Comparison of ENCODE assay signal across 21 mouse cellular contexts in the genomic region with DNA sequence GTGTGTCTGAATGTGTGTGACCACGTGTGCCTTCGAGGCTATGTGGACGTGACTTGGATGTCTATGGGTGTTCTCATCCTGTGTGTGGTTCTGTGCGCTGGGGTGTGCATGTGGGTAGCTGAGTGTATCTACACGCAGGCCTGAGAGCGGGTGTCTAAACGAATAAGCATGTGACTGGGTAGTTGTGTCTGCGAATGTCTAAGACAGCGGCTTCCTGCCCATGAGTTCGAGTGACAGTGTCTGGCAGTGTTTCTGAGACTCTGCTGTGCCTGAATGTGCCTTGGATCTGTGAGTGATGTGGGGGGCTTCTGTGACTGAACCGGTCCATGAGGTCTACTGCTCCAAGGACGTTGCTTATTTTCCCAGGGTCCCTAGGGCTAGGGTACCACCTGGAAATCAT. TPM values are rescaled to one million over a fixed set of nuclear protein-coding genes. Genes with fewer than 3 reads are reported as not detected.
DNase-seq lines count a peak whose midpoint lies in the region; ATAC-seq lines count a peak whose summit lies in the region.
"Had no signal": no experiment of that assay in that cellular context is flagged by ENCODE, and none has a peak within 500 bp of the region (broad histone marks: within the 10 kb centered on the region; RNA-seq: fewer than 3 reads in every experiment).

No protein-coding gene starts in this region.

- DNase-seq in forebrain, embryonic 11.5 days (ENCODE audit: low spot score), result peak; percentile 55
- DNase-seq in embryo, embryonic 10.5 days (ENCODE audit: low spot score), result peak; percentile 49
- DNase-seq in hindbrain, embryonic 14.5 days (ENCODE audit: low spot score), result no peak
- DNase-seq in thymus, adult 18-20 months, result no peak
- DNase-seq in cerebellum, adult 11 months, result no peak
- DNase-seq: adrenal gland, adult 8-10 months; gastrocnemius, postnatal 36 days; heart, postnatal 4 days; kidney, adult 18-20 months; kidney, postnatal 14 days; layer of hippocampus, adult 9-11 months; lung, postnatal 14 days; right cerebral cortex, postnatal 25 days; thymus, postnatal 25 days had no signal

- no peaks in the 10 kb centered on the region for H3K9me3 ChIP-seq in forebrain, embryonic 11.5 days (ENCODE audit: control insufficient read depth, low read length)
- no peaks in the 10 kb centered on the region for H3K9me3 ChIP-seq in forebrain, embryonic 16.5 days (ENCODE audit: control insufficient read depth, low read length)
- H3K9me3 ChIP-seq in hindbrain, embryonic 14.5 days (ENCODE audit: control insufficient read depth, low read length), result no peaks in the 10 kb centered on the region
- H3K9me3 ChIP-seq in neural tube, embryonic 13.5 days, result no peaks in the 10 kb centered on the region
- H3K9me3 ChIP-seq: embryonic facial prominence, embryonic 13.5 days; heart, embryonic 13.5 days; limb, embryonic 15.5 days had no signal

- H3K4me1 ChIP-seq in forebrain, embryonic 11.5 days (replicated peaks; ENCODE audit: control insufficient read depth, insufficient read depth, low read length), result peaks cover 3% of the 10 kb centered on the region; the same call in 1 of the 2 replicates
- H3K4me1 ChIP-seq in forebrain, embryonic 16.5 days (replicated peaks; ENCODE audit: control insufficient read depth, insufficient read depth, low read length), result peaks cover 16% of the 10 kb centered on the region
- peaks cover 5% of the 10 kb centered on the region; the same call in 1 of the 2 replicates for H3K4me1 ChIP-seq in hindbrain, embryonic 14.5 days (replicated peaks; ENCODE audit: control insufficient read depth, insufficient read depth, low read length)
- H3K4me1 ChIP-seq in neural tube, embryonic 13.5 days (replicated peaks), result peaks cover 92% of the 10 kb centered on the region

- no peak overlapping the region for H3K4me2 ChIP-seq in forebrain, embryonic 11.5 days (ENCODE audit: low read depth, low read length, severe bottlenecking)
- H3K4me2 ChIP-seq in forebrain, embryonic 16.5 days (ENCODE audit: low read length), result no peak overlapping the region
- peak overlapping the region; percentile 27; the same call in 1 of the 2 replicates for H3K4me2 ChIP-seq in hindbrain, embryonic 14.5 days (replicated peaks)
- peak overlapping the region; percentile 33 for H3K4me2 ChIP-seq in neural tube, embryonic 13.5 days
- H3K4me2 ChIP-seq: embryonic facial prominence, embryonic 13.5 days; heart, embryonic 13.5 days; limb, embryonic 15.5 days had no signal

- no peak overlapping the region for H3K27ac ChIP-seq in forebrain, embryonic 11.5 days (ENCODE audit: low read depth, low read length)
- H3K27ac ChIP-seq in forebrain, embryonic 16.5 days (ENCODE audit: low read length), result no peak overlapping the region
- peak overlapping the region; percentile 52 for H3K27ac ChIP-seq in hindbrain, embryonic 14.5 days
- H3K27ac ChIP-seq in neural tube, embryonic 13.5 days (replicated peaks), result peak overlapping the region; percentile 74
- H3K27ac ChIP-seq: embryonic facial prominence, embryonic 13.5 days; heart, embryonic 13.5 days; limb, embryonic 15.5 days; stomach, postnatal 0 days had no signal

- WGBS in forebrain, embryonic 11.5 days, result 2% methylated on average over 12 of the region's 12 CpGs
- 1% methylated on average over 12 of the region's 12 CpGs for WGBS in forebrain, embryonic 16.5 days
- 1% methylated on average over 12 of the region's 12 CpGs for WGBS in hindbrain, embryonic 14.5 days
- 1% methylated on average over 12 of the region's 12 CpGs for WGBS in neural tube, embryonic 13.5 days

- ATAC-seq in forebrain, embryonic 11.5 days (replicated peaks; ENCODE audit: low FRiP score), result no peak
- no peak for ATAC-seq in forebrain, embryonic 16.5 days
- ATAC-seq in hindbrain, embryonic 14.5 days (ENCODE audit: low FRiP score), result peak; percentile 25; the same call in 1 of the 2 replicates
- ATAC-seq in neural tube, embryonic 13.5 days (ENCODE audit: low read depth), result peak; percentile 28; the same call in 1 of the 2 replicates

- no peak overlapping the region for H3K4me3 ChIP-seq in forebrain, embryonic 11.5 days (ENCODE audit: low read depth, low read length)
- H3K4me3 ChIP-seq in forebrain, embryonic 16.5 days (replicated peaks; ENCODE audit: low read length), result no peak overlapping the region
- H3K4me3 ChIP-seq in hindbrain, embryonic 14.5 days (replicated peaks; ENCODE audit: low read length), result no peak overlapping the region
- H3K4me3 ChIP-seq in neural tube, embryonic 13.5 days, result no peak overlapping the region
- H3K4me3 ChIP-seq: embryonic facial prominence, embryonic 13.5 days; heart, embryonic 13.5 days; limb, embryonic 15.5 days had no signal

- no peaks in the 10 kb centered on the region for H3K36me3 ChIP-seq in forebrain, embryonic 11.5 days (ENCODE audit: control insufficient read depth, insufficient read depth, low read length)
- H3K36me3 ChIP-seq in forebrain, embryonic 16.5 days (ENCODE audit: control insufficient read depth, insufficient read depth), result no peaks in the 10 kb centered on the region
- no peaks in the 10 kb centered on the region for H3K36me3 ChIP-seq in hindbrain, embryonic 14.5 days (replicated peaks; ENCODE audit: control insufficient read depth, insufficient read depth)
- no peaks in the 10 kb centered on the region for H3K36me3 ChIP-seq in neural tube, embryonic 13.5 days
- H3K36me3 ChIP-seq: embryonic facial prominence, embryonic 13.5 days; heart, embryonic 13.5 days; limb, embryonic 15.5 days had no signal

- H3K27me3 ChIP-seq in forebrain, embryonic 11.5 days (ENCODE audit: control insufficient read depth, insufficient read depth, low read length), result peaks cover 90% of the 10 kb centered on the region
- H3K27me3 ChIP-seq in forebrain, embryonic 16.5 days (replicated peaks; ENCODE audit: control insufficient read depth, insufficient read depth, low read length), result peaks cover 82% of the 10 kb centered on the region
- peaks cover 81% of the 10 kb centered on the region for H3K27me3 ChIP-seq in hindbrain, embryonic 14.5 days (ENCODE audit: control insufficient read depth, insufficient read depth, low read length)
- H3K27me3 ChIP-seq in neural tube, embryonic 13.5 days, result peaks cover 87% of the 10 kb centered on the region

- no peak overlapping the region for H3K9ac ChIP-seq in forebrain, embryonic 11.5 days (ENCODE audit: low read length)
- H3K9ac ChIP-seq in forebrain, embryonic 16.5 days (replicated peaks; ENCODE audit: low read depth, low read length), result no peak overlapping the region
- H3K9ac ChIP-seq in hindbrain, embryonic 14.5 days, result no peak overlapping the region
- H3K9ac ChIP-seq in neural tube, embryonic 13.5 days, result no peak overlapping the region; the same call in 1 of the 2 replicates
- H3K9ac ChIP-seq: embryonic facial prominence, embryonic 13.5 days; heart, embryonic 13.5 days; limb, embryonic 15.5 days had no signal

RNA-seq across cellular contexts. Expression of a gene that starts 10.5 kb away (rescaled TPM):
- polyA plus RNA-seq in forebrain, embryonic 11.5 days (2014; fragmentation: Nextera tagmentation; extraction: Ambion mirVana), result 0.11 TPM in 1 of 2 replicates, not detected in the other
- polyA plus RNA-seq in forebrain, embryonic 16.5 days (2015; fragmentation: Nextera tagmentation; extraction: Ambion mirVana), result not detected in 2 replicates
- 18.5 and 20.4 TPM in 2 replicates for polyA plus RNA-seq in hindbrain, embryonic 14.5 days (2014; fragmentation: Nextera tagmentation; extraction: Ambion mirVana)
- 16.0 and 16.9 TPM in 2 replicates for polyA plus RNA-seq in neural tube, embryonic 13.5 days (2015; fragmentation: Nextera tagmentation; extraction: Ambion mirVana)
- polyA plus RNA-seq: heart, embryonic 13.5 days; liver, embryonic 16.5 days; stomach, postnatal 0 days had no signal

Comparison
In these comparisons a context has a peak if more than half of its experiments do, and no peak if none do; other contexts are left out.
1. ATAC-seq: peak in hindbrain, embryonic 14.5 days (single experiment) and neural tube, embryonic 13.5 days (single experiment); none in forebrain, embryonic 11.5 days (single experiment) and forebrain, embryonic 16.5 days (single experiment).
2. DNase-seq: peak in forebrain, embryonic 11.5 days (single experiment) and embryo, embryonic 10.5 days (single experiment); none in hindbrain, embryonic 14.5 days (single experiment), thymus, adult 18-20 months (0 of 2) and cerebellum, adult 11 months (single experiment).
3. H3K27ac ChIP-seq: peak in hindbrain, embryonic 14.5 days (single experiment) and neural tube, embryonic 13.5 days (single experiment); none in forebrain, embryonic 11.5 days (single experiment) and forebrain, embryonic 16.5 days (single experiment).
4. H3K4me2 ChIP-seq: peak in hindbrain, embryonic 14.5 days (single experiment) and neural tube, embryonic 13.5 days (single experiment); none in forebrain, embryonic 11.5 days (single experiment) and forebrain, embryonic 16.5 days (single experiment).
5. RNA of a gene that starts 10.5 kb away (polyA plus RNA-seq): 18.5 to 20.4 TPM in hindbrain, embryonic 14.5 days and 16.0 to 16.9 TPM in neural tube, embryonic 13.5 days; 0.11 TPM in forebrain, embryonic 11.5 days and not detected in forebrain, embryonic 16.5 days; every median in the first group is over 10 times any median in the second.